Mouse (Mus musculus) hematopoietic stem cell, adult 5-6 weeks (primary cell): ENCODE results near the gene Cdk5. TPM values are rescaled to one million over a fixed set of nuclear protein-coding genes. Genes with fewer than 3 reads are reported as not detected.

Source experiments
- ATAC-seq, 2 experiments: fragments of 125-278 bp in 1 of 2; replicated peaks in 1 of 2; 2 replicates each; pipeline ENCODE4 v1.8.0; 2016 to 2017; ENCODE audit warnings: inconsistent platforms in 2 of 2, mild to moderate bottlenecking in 2 of 2, moderate number of reproducible peaks in 2 of 2, low read depth in 1 of 2, moderate TSS enrichment in 1 of 2; ENCODE audit not compliant: low FRiP score in 2 of 2, poor library complexity in 2 of 2, severe bottlenecking in 2 of 2, insufficient read depth in 1 of 2, low TSS enrichment in 1 of 2
- total RNA-seq: library from RNA; stranded (forward); fragments of 172-1452, 232-1000 nt; gene quantifications from 2 replicates; pipeline ENCODE4 v1.2.3, GENCODE M21; 2017

The Cdk5 gene
- total RNA-seq = 17.2 and 32.2 TPM in 2 replicates

DNA sequence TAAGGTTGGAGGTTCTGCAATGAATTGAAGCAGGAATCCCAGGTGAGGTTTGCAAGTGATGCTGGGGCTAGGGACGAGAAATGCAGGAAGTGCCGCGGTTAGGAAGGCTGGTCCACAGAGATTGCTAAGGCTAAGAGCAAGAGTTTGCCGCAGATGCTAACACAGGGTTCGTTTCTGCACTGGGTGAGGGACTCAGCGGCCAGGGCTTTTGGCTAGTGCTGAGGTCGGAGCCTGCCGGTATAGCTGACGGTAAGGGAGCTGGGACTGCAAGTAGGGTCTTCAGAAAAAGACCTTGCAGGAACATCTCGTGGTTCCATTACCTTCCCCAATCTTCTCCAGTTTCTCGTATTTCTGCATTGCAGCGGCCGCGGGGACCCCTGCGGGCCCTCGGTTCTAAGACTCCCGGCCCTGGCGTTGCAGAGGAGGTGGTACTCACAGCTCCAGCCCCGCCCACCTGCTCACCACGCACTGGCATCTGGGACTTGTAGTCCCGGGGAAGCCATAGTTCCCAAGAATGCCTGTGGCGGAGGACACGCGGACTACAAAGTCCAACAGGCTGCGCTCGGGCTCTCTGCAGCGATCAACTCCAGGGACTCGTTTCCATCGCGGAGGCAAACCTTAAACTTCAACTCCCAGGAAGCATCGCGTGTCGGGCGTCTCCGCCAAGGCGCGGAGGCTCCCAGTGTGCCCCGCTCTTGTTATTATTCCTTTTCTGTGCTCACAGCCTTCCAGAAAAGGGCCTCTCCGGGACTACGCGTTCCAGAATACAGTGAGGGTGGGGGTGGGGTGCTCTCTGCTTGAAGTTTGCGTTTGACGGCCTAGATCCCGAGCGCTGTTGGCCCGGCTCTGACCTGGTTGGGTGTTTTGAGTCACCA, at the start of gene Cdk5, which contains the start of gene Slc4a2:
Gene Cdk5, minus strand, starts transcription at position 402 of the 875 bp plus-strand sequence.
Gene Slc4a2, plus strand, starts transcription at position 709 of the 875 bp plus-strand sequence.
- ATAC-seq = peak; percentile 95

DNA sequence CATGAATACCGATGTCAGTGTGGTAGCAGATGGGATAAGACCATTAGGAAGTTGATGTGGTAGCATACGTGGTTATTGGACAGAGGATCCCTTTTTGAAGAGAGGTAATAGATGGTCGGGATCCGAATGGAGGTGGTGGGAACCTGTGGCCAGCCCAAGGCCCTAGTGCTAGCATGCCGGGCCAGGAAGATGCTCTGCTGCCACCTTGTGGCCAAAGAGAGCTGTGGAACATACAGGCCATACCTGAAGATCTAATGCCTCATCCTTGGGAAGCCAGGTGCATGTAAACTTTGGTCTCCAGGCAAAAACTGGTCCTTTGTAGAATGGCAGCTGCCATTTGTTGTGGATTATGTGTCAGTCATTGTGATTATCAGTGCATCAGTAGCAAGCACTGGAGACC, 47.3 kb upstream of the Cdk5 start:
- peak; percentile 67 to 68; a peak in 3 of 4 replicates for ATAC-seq

DNA sequence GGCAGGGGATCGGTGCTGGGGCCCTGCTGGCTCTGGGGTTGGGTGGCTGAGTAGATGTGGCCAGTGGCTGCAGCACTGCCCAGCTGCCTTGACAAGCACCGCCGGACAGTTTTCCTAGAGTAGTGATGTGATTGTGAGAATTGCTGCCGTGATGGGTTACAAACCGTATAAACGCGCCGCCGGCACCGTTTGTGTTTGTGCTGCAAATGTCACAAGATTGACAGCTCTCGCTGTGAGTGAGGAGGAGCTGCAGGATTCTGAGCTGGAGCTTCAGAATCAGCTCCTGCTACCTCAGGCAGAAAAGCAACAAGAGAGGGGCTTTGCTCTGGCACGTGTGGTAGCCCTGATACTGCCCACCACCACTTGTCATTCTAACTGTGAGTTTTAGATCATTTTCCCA, 43.4 kb upstream of the Cdk5 start:
- no peak for ATAC-seq

DNA sequence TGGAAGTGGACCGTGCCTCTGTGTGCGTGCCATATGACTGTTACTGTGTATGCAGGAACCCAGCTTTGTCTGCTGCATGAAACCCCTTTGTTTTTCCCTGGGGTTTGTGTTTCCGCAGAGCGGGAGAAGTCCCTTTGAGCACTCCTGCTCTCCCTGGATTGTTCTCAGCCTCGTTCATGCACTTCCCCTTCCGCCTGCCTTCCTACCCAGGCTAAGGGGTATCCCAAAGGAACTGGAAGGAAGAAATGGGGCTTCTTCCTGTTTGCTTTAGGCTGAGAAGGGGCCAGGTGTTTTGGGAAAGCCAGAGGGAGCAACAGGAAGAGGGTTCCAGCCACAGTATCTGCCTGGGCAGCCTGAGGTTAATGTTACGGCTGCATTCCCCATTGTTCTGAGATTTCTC, 32.3 kb upstream of the Cdk5 start:
- ATAC-seq = no peak

DNA sequence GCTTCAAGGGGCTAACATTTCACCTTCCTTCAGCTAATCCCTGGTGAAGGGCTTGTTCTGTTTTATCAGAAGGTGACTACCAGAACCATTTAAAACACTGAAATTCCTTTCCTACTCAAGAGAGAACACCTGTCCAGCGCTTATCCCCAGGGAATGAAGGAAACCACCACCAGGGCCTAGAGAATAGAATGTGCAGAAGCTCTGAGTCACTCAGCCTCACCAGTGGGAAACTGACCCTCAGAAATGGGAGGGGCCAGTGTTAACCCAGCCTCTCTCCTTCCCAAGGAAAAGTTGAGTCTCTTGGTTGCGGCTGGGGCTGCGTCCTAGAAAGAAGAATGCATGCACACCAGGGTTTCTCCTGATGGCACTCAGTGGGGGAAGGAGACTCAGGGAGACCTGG, 31.7 kb upstream of the Cdk5 start:
- ATAC-seq = no peak

- no peak for ATAC-seq
Measured at GRCm38 (mm10) chr5:24453985-24454303, 30.6 kb upstream of the Cdk5 start.

DNA sequence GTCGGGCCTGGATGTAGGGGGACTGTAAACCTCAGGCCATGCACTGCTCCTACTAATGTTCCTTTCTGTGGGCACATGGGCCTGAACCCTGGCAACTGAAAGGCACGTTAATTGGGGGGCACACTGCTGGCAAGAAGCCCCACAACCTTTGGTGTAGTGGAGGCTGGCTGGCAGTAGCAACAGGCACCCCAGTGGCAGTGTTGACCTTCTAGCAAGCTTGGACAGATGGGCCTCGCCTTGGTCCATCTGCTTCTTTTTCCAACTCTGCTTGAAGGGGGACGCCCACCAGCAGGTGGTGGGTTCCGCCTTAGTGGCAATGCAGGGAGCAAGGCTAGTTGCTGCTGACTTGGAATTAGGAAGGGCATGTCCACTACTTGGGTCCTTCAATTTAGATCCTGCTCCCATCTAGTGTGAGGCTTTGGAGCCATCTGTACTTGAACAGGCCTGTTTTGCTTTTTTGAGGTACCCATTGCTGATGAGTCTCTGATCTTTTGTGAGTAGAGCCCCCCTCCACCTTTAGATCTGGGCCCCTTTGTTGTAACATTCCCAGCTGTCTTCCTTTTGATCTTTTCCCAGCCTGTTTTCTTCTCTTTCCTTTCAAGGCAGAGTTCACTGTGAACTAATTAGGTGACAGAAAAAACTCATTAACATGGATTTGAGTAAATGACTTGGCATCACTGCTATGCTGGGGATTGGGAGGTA, 30.1 kb upstream of the Cdk5 start:
- ATAC-seq = no peak

- ATAC-seq = peak; percentile 18 to 23; a peak in 2 of 4 replicates
Measured at GRCm38 (mm10) chr5:24452691-24453233, 29.4 kb upstream of the Cdk5 start.

- ATAC-seq = no peak
Measured at GRCm38 (mm10) chr5:24452030-24452690, 28.8 kb upstream of the Cdk5 start, which contains the start of gene Agap3. Gene Agap3 (plus strand): TSS chr5:24452177.

- peak; percentile 72 to 81 for ATAC-seq
Measured at GRCm38 (mm10) chr5:24451264-24452029, 28.1 kb upstream of the Cdk5 start.

GRCm38 (mm10) chr5:24447624-24448298, 24.4 kb upstream of the Cdk5 start, which contains the start of gene Tmub1:
Gene Tmub1 (minus strand): TSS chr5:24447854.
- peak; percentile 52 to 67 for ATAC-seq

GRCm38 (mm10) chr5:24446630-24447029, 23.3 kb upstream of the Cdk5 start:
- no peak for ATAC-seq

DNA sequence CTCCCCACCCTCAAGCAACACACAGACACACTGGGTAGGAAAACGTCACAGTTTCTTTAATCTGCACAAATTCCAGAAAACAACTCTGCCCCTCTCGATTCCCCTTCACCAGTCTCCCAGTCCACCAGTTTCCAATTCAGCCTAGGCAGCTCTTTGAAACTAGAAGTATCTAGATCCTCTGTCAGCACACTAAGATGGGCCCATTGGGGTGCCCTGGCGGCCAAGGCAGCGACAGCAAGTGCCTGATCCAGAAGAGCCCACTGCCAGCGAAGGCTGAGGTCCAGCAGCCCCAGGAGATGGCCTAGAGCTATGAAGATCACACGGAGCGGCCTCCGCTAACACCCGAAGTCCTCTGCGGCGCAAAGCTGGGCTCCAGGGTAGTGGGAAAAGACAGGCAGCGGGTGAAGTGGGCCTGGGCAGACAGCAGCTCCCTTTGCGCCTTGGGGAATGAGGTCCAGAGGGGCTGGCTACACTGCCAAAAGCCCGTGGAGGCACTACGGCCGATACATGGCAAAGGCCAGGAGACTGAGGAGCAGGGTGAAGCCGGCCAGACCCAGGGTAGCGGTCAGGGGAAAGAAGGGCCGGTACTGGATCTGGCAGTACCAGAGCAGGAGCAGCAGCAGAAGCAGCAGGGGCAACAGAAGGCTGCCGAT, 22.2 kb upstream of the Cdk5 start:
- no peak for ATAC-seq

- peak; percentile 56 to 73 for ATAC-seq
Measured at GRCm38 (mm10) chr5:24444746-24445427, 21.6 kb upstream of the Cdk5 start, which contains the start of gene Fastk. Gene Fastk (minus strand): TSS chr5:24445287.

DNA sequence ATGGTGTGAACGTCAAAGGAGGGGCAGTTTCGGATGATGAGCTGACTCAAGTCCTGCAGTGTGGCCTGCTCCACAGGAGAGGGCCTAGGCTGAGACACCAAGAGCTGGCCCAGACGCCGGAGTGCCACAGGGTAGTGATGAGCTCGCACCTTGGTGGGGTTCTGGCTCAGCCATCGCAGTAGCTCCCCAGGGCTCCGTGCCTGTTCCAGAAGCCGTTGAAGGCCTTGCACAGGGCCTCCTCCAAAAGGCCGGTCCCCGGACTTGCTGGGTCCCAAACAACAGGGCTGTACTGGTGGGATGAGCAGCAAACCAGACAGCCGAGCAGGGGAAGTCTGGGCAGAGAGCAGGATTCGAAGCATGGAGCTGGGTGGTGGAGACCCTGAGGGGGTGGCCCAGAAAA, 20.6 kb upstream of the Cdk5 start:
- ATAC-seq = no peak
